Mouse (Mus musculus) layer of hippocampus, adult 8-10 months (tissue): ENCODE measurements around the gene Pilrb2. TPM values are rescaled to one million over a fixed set of nuclear protein-coding genes. Genes with fewer than 3 reads are reported as not detected.
"Not testable (repeated sequence)": the region's sequence is repeated elsewhere in the genome, so short reads cannot be mapped to it uniquely, and the experiment has no call there.

ENCODE experiments used
- DNase-seq, 2 experiments: peaks; one replicate each; pipeline ENCODE4 v3.0.0; 2022; ENCODE audit warnings: low spot score in 2 of 2
- total RNA-seq, 4 experiments: library from RNA; stranded (reverse); gene quantifications; 2 replicates each; pipeline ENCODE4 v1.2.4; 2022

The Pilrb2 gene
- under 1 TPM in 1 of 4 experiments, not detected in 3; 0.27 TPM for total RNA-seq

- DNase-seq, result not testable (repeated sequence)
Measured at GRCm38 (mm10) chr5:137871644-137872380, at the start of gene Pilrb2. Gene Pilrb2, minus strand, starts transcription at chr5:137871815.

GRCm38 (mm10) chr5:137915550-137915949 lies 43.9 kb upstream of the Pilrb2 start:
- no peak for DNase-seq

GRCm38 (mm10) chr5:137914508-137914907 lies 42.9 kb upstream of the Pilrb2 start:
- no peak for DNase-seq

- DNase-seq, result no peak
Measured at GRCm38 (mm10) chr5:137909564-137910262, 38.1 kb upstream of the Pilrb2 start.

- no peak for DNase-seq
Measured at GRCm38 (mm10) chr5:137897812-137898211, 26.2 kb upstream of the Pilrb2 start.

GRCm38 (mm10) chr5:137892954-137893353 lies 21.3 kb upstream of the Pilrb2 start:
- DNase-seq, result no peak

- no peak for DNase-seq
Measured at GRCm38 (mm10) chr5:137887666-137888065, 16.1 kb upstream of the Pilrb2 start.

- DNase-seq, result peak; percentile 14 to 60
Measured at GRCm38 (mm10) chr5:137885894-137886293, 14.3 kb upstream of the Pilrb2 start.

- no peak for DNase-seq
Measured at GRCm38 (mm10) chr5:137883345-137883744, 11.7 kb upstream of the Pilrb2 start.

- DNase-seq, result no peak
Measured at GRCm38 (mm10) chr5:137882922-137883321, 11.3 kb upstream of the Pilrb2 start.

- DNase-seq, result no peak
Measured at GRCm38 (mm10) chr5:137877860-137878259, 6.2 kb upstream of the Pilrb2 start.

- DNase-seq, result no peak
Measured at GRCm38 (mm10) chr5:137875054-137875453, 3.4 kb upstream of the Pilrb2 start.

- DNase-seq, result not testable (repeated sequence)
Measured at GRCm38 (mm10) chr5:137872381-137872702, 727 bp upstream of the Pilrb2 start.

- not testable (repeated sequence) for DNase-seq
Measured at GRCm38 (mm10) chr5:137868600-137868999, 3.0 kb downstream of the Pilrb2 start.

- not testable (repeated sequence) for DNase-seq
Measured at GRCm38 (mm10) chr5:137864008-137864407, 7.6 kb downstream of the Pilrb2 start.

- not testable (repeated sequence) for DNase-seq
Measured at GRCm38 (mm10) chr5:137857960-137858710, 13.5 kb downstream of the Pilrb2 start, which contains the start of gene Pilrb1. Gene Pilrb1, minus strand, starts transcription at chr5:137858106.

GRCm38 (mm10) chr5:137856870-137857269 lies 14.7 kb downstream of the Pilrb2 start:
- not testable (repeated sequence) for DNase-seq

GRCm38 (mm10) chr5:137854907-137855306 lies 16.7 kb downstream of the Pilrb2 start:
- DNase-seq, result not testable (repeated sequence)

- DNase-seq, result not testable (repeated sequence)
Measured at GRCm38 (mm10) chr5:137850313-137850712, 21.3 kb downstream of the Pilrb2 start.

- not testable (repeated sequence) for DNase-seq
Measured at GRCm38 (mm10) chr5:137837110-137837509, 34.5 kb downstream of the Pilrb2 start.

- no peak for DNase-seq
Measured at GRCm38 (mm10) chr5:137836611-137837010, 35.0 kb downstream of the Pilrb2 start.
